Mouse (Mus musculus) cerebellum, adult 9-11 months (tissue): Measurements from ENCODE around the gene Rpl21.
"Not testable (repeated sequence)": the region's sequence is repeated elsewhere in the genome, so short reads cannot be mapped to it uniquely, and the experiment has no call there.

Source experiments
- DNase-seq: peaks from one replicate; pipeline ENCODE4 v3.0.0; 2022

Gene Rpl21

GRCm38 (mm10) chr5:146872981-146873631 lies 40.4 kb downstream of the Rpl21 start:
- no peak for DNase-seq

GRCm38 (mm10) chr5:146876024-146876423 lies 43.3 kb downstream of the Rpl21 start:
- no peak for DNase-seq

- not testable (repeated sequence) for DNase-seq
These were observed 45.2 kb downstream of the Rpl21 start for GRCm38 (mm10) chr5:146877882-146878281.

- DNase-seq, result no peak
These were observed 49.6 kb downstream of the Rpl21 start for GRCm38 (mm10) chr5:146882261-146882660.

GRCm38 (mm10) chr5:146883053-146883452 lies 50.4 kb downstream of the Rpl21 start:
- DNase-seq, result no peak

- no peak for DNase-seq
These were observed 51.0 kb downstream of the Rpl21 start for GRCm38 (mm10) chr5:146883486-146884272.
